Mouse (Mus musculus) layer of hippocampus, adult 2 months (tissue): Measurements from ENCODE around the gene Mrpl45. TPM values are rescaled to one million over a fixed set of nuclear protein-coding genes. Genes with fewer than 3 reads are reported as not detected.

Experiments
- DNase-seq, 2 experiments: peaks; one replicate each; pipeline ENCODE4 v3.0.0; 2022; ENCODE audit warnings: low spot score in 2 of 2
- H3K27ac ChIP-seq: fragments of 200-600 bp; 2 replicates; pipeline ENCODE4 v1.8.1; 2022
- H3K4me3 ChIP-seq: fragments of 200-600 bp; 2 replicates; pipeline ENCODE4 v1.8.1; 2022; ENCODE audit warnings: mild to moderate bottlenecking
- CTCF ChIP-seq: fragments of 200-600 bp; conservative IDR thresholded peaks from 2 replicates; pipeline ENCODE4 v1.8.1; 2022; ENCODE audit warnings: antibody characterized with exemption, mild to moderate bottlenecking, moderate library complexity
- total RNA-seq, 2 experiments: library from RNA; stranded (reverse); gene quantifications; 2 replicates each; pipeline ENCODE4 v1.2.3; 2021

The Mrpl45 gene
- total RNA-seq, 2 experiments from 2014 or later, result 24.9 to 30.3 TPM

DNA sequence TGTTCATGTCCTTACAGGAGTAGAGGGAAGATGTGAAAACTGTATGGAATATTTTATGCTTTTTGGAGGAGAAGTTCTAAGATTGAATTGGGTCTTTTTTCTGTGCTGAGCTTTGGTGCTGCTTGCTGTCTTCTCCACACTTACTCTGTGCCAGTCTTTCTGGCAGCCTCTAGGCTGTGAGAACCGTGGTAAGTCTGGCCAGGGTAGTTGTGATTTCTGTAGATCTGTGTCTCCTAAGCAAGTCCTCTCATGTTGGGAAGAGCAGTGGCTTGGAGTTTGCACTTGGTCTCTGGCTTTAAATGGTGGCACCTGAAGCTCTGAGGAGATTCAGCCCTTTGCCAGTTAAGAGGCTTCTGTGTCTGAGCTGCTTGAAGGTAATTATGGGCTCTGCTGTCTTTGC, 50.0 kb downstream of the Mrpl45 start:
- no peak for DNase-seq
- no peak overlapping the region for H3K27ac ChIP-seq
- peak overlapping the region; percentile 41 for H3K4me3 ChIP-seq
- no peak for TF ChIP-seq CTCF

DNA sequence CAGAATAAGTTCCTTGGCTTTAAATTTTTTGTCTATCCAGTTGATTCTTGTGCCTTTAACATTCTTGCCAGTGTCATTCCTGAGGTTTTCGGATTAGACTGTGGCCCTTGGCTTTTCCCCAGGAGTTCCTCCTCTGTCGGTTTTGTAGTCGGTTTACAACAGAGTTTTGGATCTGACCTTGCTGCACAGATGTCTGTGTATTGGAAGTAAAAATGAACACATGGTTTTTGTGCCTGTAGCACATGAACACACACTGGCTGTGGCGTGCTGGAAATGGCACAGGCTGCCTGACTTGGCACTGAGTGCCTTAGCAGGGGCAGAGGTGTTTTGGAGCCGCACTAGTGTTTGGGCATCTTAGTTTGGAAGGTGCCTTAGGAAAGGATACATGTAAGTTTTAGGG, 53.0 kb downstream of the Mrpl45 start:
- Histone ChIP-seq H3K27ac (peak overlapping the region; percentile 32; the same call in 1 of the 2 replicates), H3K4me3 (no peak overlapping the region; the same call in 1 of the 2 replicates)
- no peak for DNase-seq
- TF ChIP-seq CTCF, result no peak

DNA sequence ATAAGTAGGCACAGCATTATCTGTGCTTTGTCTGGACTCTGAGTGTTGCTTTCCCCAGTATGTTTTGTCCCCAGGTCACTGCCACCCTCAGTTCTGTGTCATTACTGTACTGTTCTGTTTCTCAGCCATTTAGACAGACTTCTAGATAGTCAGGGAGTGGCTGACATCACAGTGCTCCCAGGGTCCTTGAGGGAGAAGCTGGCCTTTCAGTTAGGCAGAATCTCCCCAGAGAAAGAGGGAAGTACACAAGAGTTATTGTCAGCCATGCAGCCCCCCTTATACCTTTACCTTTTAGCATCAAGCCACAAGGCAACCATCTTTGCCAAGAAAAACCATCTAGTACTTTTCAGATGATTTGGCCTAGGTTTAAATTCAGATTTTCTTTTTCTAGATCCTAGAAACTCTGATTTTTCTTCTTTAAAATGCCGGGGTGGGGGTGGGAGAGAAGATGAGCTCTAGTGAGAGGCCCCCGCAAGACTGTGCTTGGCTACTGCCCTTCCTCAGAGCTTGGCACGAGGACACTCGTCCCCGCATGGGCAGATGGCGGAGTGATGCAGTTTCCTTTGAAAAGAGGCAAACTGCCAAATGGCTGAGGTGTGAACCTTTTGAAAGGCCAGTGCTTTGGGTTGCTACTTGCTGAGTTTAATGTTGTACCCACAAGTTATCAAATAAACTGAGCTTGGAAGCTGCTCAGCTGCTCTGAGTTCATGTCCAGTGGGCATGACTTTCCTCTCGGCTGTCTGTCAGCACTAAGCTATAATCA, 55.0 kb downstream of the Mrpl45 start:
- DNase-seq, result peak in 1 of 2 experiments; percentile 36
- TF ChIP-seq CTCF, result no peak
- Histone ChIP-seq H3K27ac (peak overlapping the region; percentile 43; the same call in 1 of the 2 replicates), H3K4me3 (no peak overlapping the region)

DNA sequence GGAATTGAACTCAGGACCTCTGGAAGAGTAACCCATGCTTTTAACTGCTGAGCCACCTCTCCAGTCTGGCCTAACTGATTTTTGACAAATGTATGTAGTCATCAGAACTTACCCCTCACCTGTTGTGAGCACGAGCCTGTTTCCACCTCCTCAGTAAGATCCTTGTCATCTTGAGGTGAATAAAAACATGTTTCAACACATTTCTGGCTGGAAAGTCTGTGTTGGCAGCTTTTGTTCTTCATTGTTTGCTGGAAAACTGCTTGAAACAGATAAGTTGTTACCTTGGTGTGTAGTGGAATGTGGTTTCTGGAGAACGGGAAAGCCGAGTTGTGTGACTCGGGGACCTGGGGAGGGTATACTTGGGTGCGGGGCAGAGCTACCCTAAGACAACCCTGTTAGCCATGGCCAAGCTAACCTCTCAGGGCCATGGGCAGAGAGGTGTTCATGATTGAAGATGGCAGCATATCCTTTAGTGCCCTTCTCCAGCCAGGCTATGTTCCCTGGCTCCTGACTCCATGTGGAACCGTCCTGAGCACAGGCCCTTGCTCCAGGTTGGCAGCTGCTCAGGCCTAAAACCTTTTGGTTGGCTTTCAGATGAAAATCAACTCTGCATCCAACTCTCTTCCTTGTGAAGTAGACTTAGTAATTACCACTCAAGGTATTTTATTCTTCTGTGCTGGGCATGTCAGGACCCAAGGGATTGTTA, 56.8 kb downstream of the Mrpl45 start:
- TF ChIP-seq CTCF, result no peak
- no peak overlapping the region for H3K27ac ChIP-seq
- H3K4me3 ChIP-seq, result no peak overlapping the region
- DNase-seq, result no peak

DNA sequence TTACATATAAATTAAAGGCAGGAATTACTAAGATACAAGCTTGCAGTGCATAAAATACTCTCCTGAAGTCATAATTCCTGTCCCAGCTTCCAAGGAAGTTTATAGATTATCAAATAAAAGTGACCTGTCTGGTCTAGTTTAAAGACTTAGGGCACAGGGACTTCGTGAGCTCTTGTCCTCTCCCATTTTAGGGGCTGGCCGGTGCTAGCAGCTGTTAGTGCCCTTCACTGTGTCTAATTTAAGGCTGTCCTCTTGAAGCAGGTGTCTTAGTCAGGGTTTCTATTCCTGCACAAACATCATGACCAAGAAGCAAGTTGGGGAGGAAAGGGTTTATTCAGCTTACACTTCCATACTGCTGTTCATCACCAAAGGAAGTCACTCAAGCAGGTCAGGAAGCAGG, 57.9 kb downstream of the Mrpl45 start:
- no peak for TF ChIP-seq CTCF
- Histone ChIP-seq H3K4me3 (no peak overlapping the region), H3K27ac (no peak overlapping the region)
- no peak for DNase-seq

Other genes with a start within 250 kb of the Mrpl45 start
- gene Tbx21, start 200.4 kb upstream of the Mrpl45 start, total RNA-seq, result under 1 TPM; 0.17 to 0.23 TPM
- 10 to 100 TPM; 91.8 to 96.9 TPM for gene Tbkbp1, start 164.2 kb upstream of the Mrpl45 start, total RNA-seq
- 100 to 1,000 TPM; 128 to 133 TPM for gene Kpnb1, start 127.8 kb upstream of the Mrpl45 start, total RNA-seq
- gene Npepps, start 35.1 kb upstream of the Mrpl45 start, total RNA-seq, result 100 to 1,000 TPM; 142 to 151 TPM
- gene Gpr179, start 36.4 kb downstream of the Mrpl45 start, total RNA-seq, result under 1 TPM; 0.20 to 0.33 TPM
- 10 to 100 TPM; 79.5 to 79.7 TPM for gene Socs7, start 46.8 kb downstream of the Mrpl45 start, total RNA-seq
- gene Arhgap23, start 99.8 kb downstream of the Mrpl45 start, total RNA-seq, result 10 to 100 TPM; 66.0 to 74.1 TPM
- under 1 TPM in 1 of 2 experiments, not detected in 1; 0.25 TPM for gene 4933428G20Rik, start 184.6 kb downstream of the Mrpl45 start, total RNA-seq